8 mouse cellular contexts compared by ENCODE assay signal in the genomic region with DNA sequence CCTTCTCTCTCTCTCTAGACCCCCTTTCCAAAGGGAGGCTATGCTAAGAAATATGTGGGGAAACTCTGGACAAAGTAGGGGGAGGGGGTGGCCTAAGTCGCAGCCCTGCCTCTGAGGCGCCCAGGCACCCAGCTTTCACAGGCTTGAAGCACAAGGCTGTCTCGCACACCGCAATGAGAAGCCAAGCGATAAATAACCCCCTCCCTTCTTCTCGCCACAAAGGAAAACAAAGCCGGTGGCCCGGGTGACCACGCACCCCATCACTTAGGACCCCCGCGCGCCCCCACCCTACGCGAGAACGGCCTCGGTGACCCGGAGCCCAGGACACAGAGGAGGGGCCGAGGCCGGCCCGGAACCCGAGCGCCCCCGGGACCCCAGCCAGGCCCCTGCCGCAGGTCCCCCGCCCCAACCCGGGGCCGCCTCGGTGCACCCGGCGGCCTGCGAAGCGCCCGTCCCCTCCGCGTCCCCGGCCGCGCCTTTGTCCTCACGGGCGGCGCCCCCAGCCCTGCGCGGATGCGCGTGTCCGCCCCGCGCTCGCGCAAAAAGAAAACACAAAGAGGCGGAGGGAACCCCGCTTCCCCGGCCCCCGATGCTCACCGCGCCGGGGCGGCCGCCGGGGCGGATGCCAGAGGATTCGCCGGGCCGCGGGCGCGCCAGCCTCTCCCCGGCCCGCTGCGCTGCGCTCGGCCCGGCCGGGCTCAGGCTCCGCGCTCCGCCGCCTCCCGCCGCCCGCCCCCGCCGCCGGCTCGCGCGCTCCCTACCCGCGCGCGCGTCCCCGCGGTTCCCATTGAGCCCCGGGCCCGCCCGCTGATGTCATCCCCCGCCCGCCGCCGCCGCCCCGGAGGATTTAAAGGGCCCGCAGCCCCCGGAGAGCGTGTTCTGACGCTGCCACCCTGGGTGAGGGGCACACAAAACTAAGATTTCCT. TPM values are rescaled to one million over a fixed set of nuclear protein-coding genes. Genes with fewer than 3 reads are reported as not detected.
A peak's percentile ranks its signal among the peaks of the same experiment; 100 is the strongest.
DNase-seq lines count a peak whose midpoint lies in the region; ATAC-seq and TF ChIP-seq lines count a peak whose summit lies in the region.

No protein-coding gene starts in this region.

- ATAC-seq in hindbrain, embryonic 13.5 days (ENCODE audit: low FRiP score): peak; percentile 75

- no peaks in the 10 kb centered on the region for H3K9me3 ChIP-seq in hindbrain, embryonic 13.5 days

- TF ChIP-seq CTCF in left cerebral cortex, adult 2 months (IDR thresholded peaks at IDR 0.05): no peak

- no peaks in the 10 kb centered on the region for H3K27me3 ChIP-seq in hindbrain, embryonic 13.5 days

- peak overlapping the region; percentile 99 for H3K4me2 ChIP-seq in hindbrain, embryonic 13.5 days

- WGBS in hindbrain, embryonic 13.5 days: 1% methylated on average over 87 of the region's 107 CpGs
- WGBS in macrophage (ENCODE audit: missing documents): 1% methylated on average over 65 of the region's 107 CpGs

- H3K27ac ChIP-seq in hindbrain, embryonic 13.5 days: peak overlapping the region; percentile 99
- H3K27ac ChIP-seq in left cerebral cortex, adult 2 months: peak overlapping the region; percentile 97
- H3K27ac ChIP-seq in macrophage: 0 out of 2 replicates have a peak overlapping the region, but pooled peaks have one; percentile 19

- intact Hi-C loops in left cerebral cortex, adult 2 months (cut with DNase I): loop anchor here (2.0 kb wide), 2 partner anchors 39 to 63 kb away; partner anchors contain the start of genes Kcnj4 and Tmem184b

- H3K36me3 ChIP-seq in hindbrain, embryonic 13.5 days: peaks cover 22% of the 10 kb centered on the region
- H3K36me3 ChIP-seq in macrophage (ENCODE audit: inconsistent target): peaks cover 10% of the 10 kb centered on the region; the same call in 1 of the 2 replicates

- peaks cover 58% of the 10 kb centered on the region for H3K4me1 ChIP-seq in hindbrain, embryonic 13.5 days (replicated peaks)

- peak; percentile 56 for DNase-seq in ZHBTc4 (ENCODE audit: low read depth, low spot score)
- DNase-seq in cerebellum, postnatal 10 days: peak; percentile 90 to 94
- DNase-seq in frontal cortex, postnatal 36 days (ENCODE audit: low spot score in 2 of 2): peak; percentile 73 to 81
- peak; percentile 85 to 86 for DNase-seq in left cerebral cortex, adult 2 months (ENCODE audit: extremely low spot score in 1 of 2, low spot score in 2 of 2)
- DNase-seq in right cerebral cortex, adult 18-20 months: peak; percentile 87
- peak; percentile 83 for DNase-seq in urinary bladder, postnatal 25 days (ENCODE audit: low spot score)

- peaks cover 48% of the 10 kb centered on the region for H3K79me2 ChIP-seq in macrophage (ENCODE audit: inconsistent target)

- H3K9ac ChIP-seq in hindbrain, embryonic 13.5 days: peak overlapping the region; percentile 100

- peak overlapping the region; percentile 90 for H3K4me3 ChIP-seq in hindbrain, embryonic 13.5 days
- H3K4me3 ChIP-seq in left cerebral cortex, adult 2 months: peak overlapping the region; percentile 82
- H3K4me3 ChIP-seq in macrophage (ENCODE audit: inconsistent target): peak overlapping the region; percentile 47

RNA-seq across cellular contexts. Expression of gene Csnk1e, which starts 13.8 kb away (rescaled TPM):
- polyA plus RNA-seq in hindbrain, embryonic 13.5 days (2015; fragmentation: Nextera tagmentation; extraction: Ambion mirVana): 231 and 245 TPM in 2 replicates
- total RNA-seq in left cerebral cortex, adult 2 months (2021): 100 to 1,000 TPM; 153 to 159 TPM
- 100 to 1,000 TPM in 2 of 26 experiments, 10 to 100 TPM in 24; 18.7 to 105 (median 39.2) TPM for total RNA-seq in macrophage (2018; cell fraction: chromatin; rRNA removed)
- 10 to 100 TPM in 19 of 26 experiments, 1 to 10 TPM in 7; 7.5 to 33.2 (median 12.9) TPM for total RNA-seq in macrophage (2018; cell fraction: cytosol; rRNA removed)
- 10 to 100 TPM; 12.9 to 82.8 (median 25.9) TPM for total RNA-seq in macrophage (2018; cell fraction: nucleus; rRNA removed)
- polyA plus RNA-seq in macrophage (2018): 18.1 to 38.8 TPM (median 37.6 TPM) in 3 replicates

RNA-seq across cellular contexts. Expression of gene Tmem184b, which starts 38.2 kb away (rescaled TPM):
- polyA plus RNA-seq in hindbrain, embryonic 13.5 days (2015; fragmentation: Nextera tagmentation; extraction: Ambion mirVana): 37.7 and 39.2 TPM in 2 replicates
- total RNA-seq in left cerebral cortex, adult 2 months (2021): 10 to 100 TPM; 73.7 to 82.2 TPM
- 100 to 1,000 TPM in 4 of 26 experiments, 10 to 100 TPM in 22; 28.7 to 169 (median 80.3) TPM for total RNA-seq in macrophage (2018; cell fraction: chromatin; rRNA removed)
- 100 to 1,000 TPM in 7 of 26 experiments, 10 to 100 TPM in 19; 38.4 to 119 (median 77.1) TPM for total RNA-seq in macrophage (2018; cell fraction: cytosol; rRNA removed)
- 100 to 1,000 TPM in 12 of 26 experiments, 10 to 100 TPM in 14; 36.9 to 193 (median 93.6) TPM for total RNA-seq in macrophage (2018; cell fraction: nucleus; rRNA removed)
- 40.4 to 55.8 TPM (median 48.1 TPM) in 3 replicates for polyA plus RNA-seq in macrophage (2018)

Comparison
In these comparisons a context has a peak if more than half of its experiments do, and no peak if none do; other contexts are left out.
1. Peak in every context shown above with its lines: DNase-seq, ATAC-seq, H3K4me3 ChIP-seq and H3K27ac ChIP-seq.
2. H3K27ac ChIP-seq: peak in every context shown above with its lines; median percentile 99 in hindbrain, embryonic 13.5 days; 97 in left cerebral cortex, adult 2 months; 19 in macrophage.